Mouse (Mus musculus) stomach, embryonic 16.5 days (tissue): ENCODE results near the gene Spcs2. TPM values are rescaled to one million over a fixed set of nuclear protein-coding genes. Genes with fewer than 3 reads are reported as not detected.
A peak's percentile ranks its signal among the peaks of the same experiment; 100 is the strongest.
"Not testable (repeated sequence)": the region's sequence is repeated elsewhere in the genome, so short reads cannot be mapped to it uniquely, and the experiment has no call there.

Experiments
- ATAC-seq: fragments of 200-750 bp; cut with Nextera tagmentation; 2 replicates; pipeline ENCODE4 v1.8.0; 2017; ENCODE audit warnings: moderate number of reproducible peaks, moderate TSS enrichment; ENCODE audit not compliant: insufficient read depth, low FRiP score
- H3K27ac ChIP-seq: fragments of 300-500 bp; sonication (generic); 2 replicates; pipeline ENCODE4 v1.5.1; 2014; ENCODE audit warnings: low read length
- H3K27me3 ChIP-seq: fragments of 300-500 bp; sonication (generic); 2 replicates; pipeline ENCODE4 v1.6.1; 2014; ENCODE audit warnings: low read length, control low read depth, mixed read lengths; ENCODE audit not compliant: control insufficient read depth, insufficient read depth
- H3K36me3 ChIP-seq: fragments of 300-500 bp; sonication (generic); 2 replicates; pipeline ENCODE4 v1.6.1; 2014; ENCODE audit warnings: low read length; ENCODE audit not compliant: control insufficient read depth, insufficient read depth
- H3K4me1 ChIP-seq: fragments of 300-500 bp; sonication (generic); 2 replicates; pipeline ENCODE4 v1.6.1; 2014; ENCODE audit warnings: low read length, control low read depth, mixed read lengths; ENCODE audit not compliant: control insufficient read depth, insufficient read depth
- H3K4me2 ChIP-seq: fragments of 300-500 bp; sonication (generic); 2 replicates; pipeline ENCODE4 v1.6.1; 2014; ENCODE audit warnings: low read depth, low read length, mixed read lengths
- H3K4me3 ChIP-seq: fragments of 300-500 bp; sonication (generic); replicated peaks from 2 replicates; pipeline ENCODE4 v1.5.1; 2014; ENCODE audit warnings: mild to moderate bottlenecking, low read length
- H3K9ac ChIP-seq: fragments of 300-500 bp; sonication (generic); 2 replicates; pipeline ENCODE4 v1.6.1; 2014; ENCODE audit warnings: low read length
- H3K9me3 ChIP-seq: fragments of 300-500 bp; sonication (generic); replicated peaks from 2 replicates; pipeline ENCODE4 v1.6.1; 2016; ENCODE audit warnings: low read length, control low read depth; ENCODE audit not compliant: control insufficient read depth
- WGBS: fragments of 180-500 bp; shearing (Covaris S2); extraction: QIAGEN DNeasy Blood & Tissue Kit; methylation state at CpG from one replicate; pipeline ENCODE4 v1.1.7; 2014; 5-methylcytosine and 5-hydroxymethylcytosine counted together
- polyA plus RNA-seq: library from polyadenylated mRNA; unstranded; fragments of >200 nt; fragmentation: Nextera tagmentation; extraction: Ambion mirVana; gene quantifications from 2 replicates; pipeline ENCODE4 v1.2.1, GENCODE M21; 2015

Gene Spcs2
- polyA plus RNA-seq, 1 experiment from 2014 or later = 373 TPM

DNA sequence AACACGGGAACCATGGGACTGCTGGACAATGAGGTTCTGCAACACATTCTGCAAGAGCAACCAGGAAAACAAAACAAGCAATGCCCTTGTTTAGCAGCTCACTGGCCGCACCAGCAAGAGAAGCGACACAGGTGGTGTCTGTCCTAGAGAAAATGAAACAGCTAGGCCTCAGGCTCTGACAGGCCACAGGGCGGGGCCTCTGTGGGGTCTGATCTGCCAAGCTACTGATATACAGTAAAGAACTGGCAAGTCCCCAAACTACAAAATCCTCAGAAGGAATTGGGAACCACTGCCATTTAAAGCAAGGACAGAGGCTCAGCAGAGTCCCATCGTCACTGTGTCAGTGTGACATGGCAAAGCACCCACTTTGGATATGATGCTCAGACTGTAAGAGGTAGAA is 40.8 kb downstream of the Spcs2 start:
- Histone ChIP-seq H3K9me3 (no peaks in the 10 kb centered on the region), H3K4me1 (peaks cover 14% of the 10 kb centered on the region), H3K36me3 (no peaks in the 10 kb centered on the region), H3K4me3 (no peak overlapping the region), H3K4me2 (no peak overlapping the region), H3K9ac (no peak overlapping the region), H3K27me3 (no peaks in the 10 kb centered on the region), H3K27ac (peak overlapping the region; percentile 8; the same call in 1 of the 2 replicates)
- no peak for ATAC-seq
- 73% methylated on average over 5 of the region's 5 CpGs for WGBS

- H3K4me2 ChIP-seq = no peak overlapping the region
- WGBS = 66% methylated on average over 2 of the region's 2 CpGs
- no peak overlapping the region for H3K4me3 ChIP-seq
- no peaks in the 10 kb centered on the region for H3K27me3 ChIP-seq
- no peaks in the 10 kb centered on the region for H3K36me3 ChIP-seq
- peaks cover 14% of the 10 kb centered on the region for H3K4me1 ChIP-seq
- H3K9ac ChIP-seq = no peak overlapping the region
- no peak for ATAC-seq
- H3K9me3 ChIP-seq = no peaks in the 10 kb centered on the region
- H3K27ac ChIP-seq = no peak overlapping the region
Observed at GRCm38 (mm10) chr7:99821953-99822352, 41.3 kb downstream of the Spcs2 start.

GRCm38 (mm10) chr7:99818181-99818725 is 45.0 kb downstream of the Spcs2 start:
- not testable (repeated sequence) for H3K4me1 ChIP-seq, H3K27me3 ChIP-seq, H3K27ac ChIP-seq, H3K4me3 ChIP-seq, H3K9ac ChIP-seq, H3K36me3 ChIP-seq, ATAC-seq, H3K9me3 ChIP-seq
- WGBS = 26% methylated on average over 9 of the region's 9 CpGs
- H3K4me2 ChIP-seq = peak overlapping the region; percentile 27; the same call in 1 of the 2 replicates

- 89% methylated on average over 11 of the region's 11 CpGs for WGBS
- H3K27ac ChIP-seq = no peak overlapping the region
- no peaks in the 10 kb centered on the region for H3K4me1 ChIP-seq
- H3K4me2 ChIP-seq = no peak overlapping the region
- H3K4me3 ChIP-seq = no peak overlapping the region
- no peaks in the 10 kb centered on the region for H3K27me3 ChIP-seq
- no peaks in the 10 kb centered on the region for H3K9me3 ChIP-seq
- H3K9ac ChIP-seq = no peak overlapping the region
- H3K36me3 ChIP-seq = no peaks in the 10 kb centered on the region
- no peak for ATAC-seq
Observed at GRCm38 (mm10) chr7:99813394-99813793, 49.9 kb downstream of the Spcs2 start.

DNA sequence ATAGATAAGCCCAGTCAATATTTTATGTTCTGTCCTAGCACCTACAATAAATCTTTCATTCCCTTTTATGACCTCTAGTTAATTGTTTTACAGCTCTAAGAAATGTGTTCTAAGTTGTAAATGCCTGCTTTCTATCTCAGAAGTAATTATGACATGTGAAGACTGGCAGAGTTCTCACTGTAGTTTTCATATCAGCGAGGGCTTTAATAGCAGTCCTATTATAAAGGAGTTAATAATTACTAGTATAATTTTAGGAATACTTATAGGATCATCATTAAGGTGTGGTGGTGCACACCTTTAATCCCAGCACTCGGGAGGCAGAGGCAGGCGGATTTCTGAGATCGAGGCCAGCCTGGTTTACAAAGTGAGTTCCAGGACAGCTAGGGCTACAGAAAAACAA is 51.6 kb downstream of the Spcs2 start:
- H3K4me2 ChIP-seq = no peak overlapping the region
- no peak for ATAC-seq
- H3K27me3 ChIP-seq = no peaks in the 10 kb centered on the region
- no peak overlapping the region for H3K9ac ChIP-seq
- no peaks in the 10 kb centered on the region for H3K9me3 ChIP-seq
- H3K27ac ChIP-seq = no peak overlapping the region
- 68% methylated on average over 4 of the region's 4 CpGs for WGBS
- H3K4me3 ChIP-seq = no peak overlapping the region
- H3K4me1 ChIP-seq = no peaks in the 10 kb centered on the region
- H3K36me3 ChIP-seq = no peaks in the 10 kb centered on the region

DNA sequence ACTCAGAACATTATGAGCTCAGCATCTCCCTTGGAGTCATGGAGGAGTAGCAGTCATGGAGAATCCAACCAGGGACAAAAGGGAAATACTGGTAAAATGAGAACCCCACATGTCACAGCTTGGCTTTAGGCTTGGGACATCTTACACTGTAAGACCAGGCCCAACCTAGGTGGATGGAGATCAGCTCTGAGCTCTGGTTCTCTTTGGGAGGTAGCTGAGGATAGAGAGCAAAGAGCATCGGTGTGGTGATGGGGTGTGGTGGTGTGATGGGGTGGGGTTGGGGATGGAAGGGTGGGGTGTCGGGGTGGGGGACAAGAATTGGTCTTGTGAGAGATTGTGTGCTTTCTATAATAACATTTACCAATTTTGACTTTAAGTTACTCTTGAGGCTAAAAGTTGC is 52.4 kb downstream of the Spcs2 start:
- 65% methylated on average over 2 of the region's 2 CpGs for WGBS
- no peaks in the 10 kb centered on the region for H3K36me3 ChIP-seq
- no peak overlapping the region for H3K4me3 ChIP-seq
- H3K27ac ChIP-seq = no peak overlapping the region
- H3K4me2 ChIP-seq = no peak overlapping the region
- no peak for ATAC-seq
- H3K27me3 ChIP-seq = no peaks in the 10 kb centered on the region
- no peaks in the 10 kb centered on the region for H3K4me1 ChIP-seq
- H3K9me3 ChIP-seq = no peaks in the 10 kb centered on the region
- H3K9ac ChIP-seq = no peak overlapping the region

DNA sequence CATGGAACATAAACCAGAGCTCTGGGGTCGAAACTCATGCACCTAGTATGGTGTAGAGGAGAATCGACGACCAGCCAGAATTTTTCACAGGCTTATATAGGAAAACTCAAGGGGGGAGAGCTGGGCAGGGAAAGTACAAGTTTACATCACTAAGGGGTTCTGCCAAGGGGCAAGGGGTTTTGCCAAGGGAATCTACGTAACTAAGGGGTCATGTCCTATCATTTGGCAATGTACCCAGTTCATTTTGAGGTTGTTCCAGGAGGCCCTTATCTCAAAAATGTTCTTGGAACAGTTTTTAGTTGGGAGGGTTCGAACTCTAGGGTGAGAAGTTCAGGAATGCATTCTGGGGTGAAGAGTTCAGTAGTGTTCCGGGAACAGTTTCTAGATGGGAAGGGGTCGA is 56.2 kb downstream of the Spcs2 start:
- 52% methylated on average over 6 of the region's 7 CpGs for WGBS
- not testable (repeated sequence) for H3K9me3 ChIP-seq

DNA sequence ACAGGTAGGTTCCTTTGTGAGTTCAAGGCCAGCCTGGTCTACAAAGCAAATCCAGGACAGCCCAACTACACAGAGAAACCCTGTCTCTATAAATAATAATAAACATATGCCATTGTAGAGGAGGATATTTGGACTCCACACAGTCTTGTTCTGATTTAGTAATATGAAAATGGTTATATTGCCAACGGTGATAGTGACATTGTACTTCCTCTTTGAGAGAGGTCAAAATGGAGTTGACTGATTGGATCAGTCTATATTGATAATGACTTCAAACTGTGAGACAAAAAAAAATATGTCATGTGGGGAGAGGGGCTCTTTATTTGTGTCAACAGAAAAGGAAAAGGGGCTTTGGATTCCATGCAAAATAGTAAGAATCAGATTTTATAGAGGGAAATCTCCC is 57.9 kb downstream of the Spcs2 start:
- WGBS = 69% methylated on average over 1 of the region's 1 CpGs
- H3K4me2 ChIP-seq = no peak overlapping the region
- H3K9me3 ChIP-seq = no peaks in the 10 kb centered on the region
- H3K27me3 ChIP-seq = no peaks in the 10 kb centered on the region
- no peaks in the 10 kb centered on the region for H3K4me1 ChIP-seq
- H3K4me3 ChIP-seq = no peak overlapping the region
- H3K36me3 ChIP-seq = no peaks in the 10 kb centered on the region
- no peak for ATAC-seq
- no peak overlapping the region for H3K9ac ChIP-seq
- H3K27ac ChIP-seq = no peak overlapping the region

More for the DNA sequence above, 56.2 kb downstream of the Spcs2 start:
- H3K36me3 ChIP-seq, H3K27ac ChIP-seq, H3K4me1 ChIP-seq, H3K4me3 ChIP-seq, H3K4me2 ChIP-seq, H3K27me3 ChIP-seq, ATAC-seq, H3K9ac ChIP-seq: not testable (repeated sequence)

GRCm38 (mm10) chr7:99804033-99804432 is 59.2 kb downstream of the Spcs2 start:
- H3K9me3 ChIP-seq = not testable (repeated sequence)

DNA sequence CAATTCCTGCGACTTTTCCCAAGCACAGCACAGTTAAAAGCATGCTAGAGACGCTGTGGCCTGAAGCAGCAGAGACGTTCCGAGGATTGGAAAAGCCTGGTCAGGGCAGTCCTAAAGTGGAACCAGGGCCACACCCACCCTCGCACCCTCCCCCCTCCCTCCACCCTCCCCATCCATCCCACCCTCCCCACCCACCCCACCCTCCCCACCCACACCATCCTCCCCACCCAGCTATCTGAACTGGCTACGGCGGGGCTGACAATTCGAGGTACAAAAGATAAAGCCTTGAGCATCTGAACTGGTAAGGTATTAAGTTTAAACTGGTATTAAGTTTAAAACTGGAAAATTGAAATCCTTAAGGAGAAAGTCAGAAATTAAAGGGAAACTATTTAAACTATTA is 59.7 kb downstream of the Spcs2 start:
- Histone ChIP-seq H3K4me1 (no peaks in the 10 kb centered on the region), H3K4me2 (no peak overlapping the region), H3K9ac (no peak overlapping the region), H3K9me3 (no peaks in the 10 kb centered on the region), H3K27me3 (no peaks in the 10 kb centered on the region), H3K27ac (no peak overlapping the region), H3K36me3 (no peaks in the 10 kb centered on the region), H3K4me3 (no peak overlapping the region)
- 54% methylated on average over 8 of the region's 8 CpGs for WGBS
- no peak for ATAC-seq

More at GRCm38 (mm10) chr7:99804033-99804432, 59.2 kb downstream of the Spcs2 start:
- not testable (repeated sequence) for ATAC-seq, H3K4me1 ChIP-seq, H3K36me3 ChIP-seq, H3K4me3 ChIP-seq, H3K27me3 ChIP-seq, H3K27ac ChIP-seq, H3K9ac ChIP-seq, H3K4me2 ChIP-seq
- WGBS = 86% methylated on average over 3 of the region's 3 CpGs
